Mouse (Mus musculus) frontal cortex, adult (tissue): ENCODE measurements at regions not wholly inside any gene's neighbourhood (a gene's known extent, or its start where the extent isn't known, plus 50 kb on each side); places are given as distances from the start of the nearest gene placed in this dataset.

ENCODE experiments used
- ATAC-seq: cut with Nextera tagmentation; 2 replicates; pipeline ENCODE4 v1.9.2; 2017; ENCODE audit warnings: mild to moderate bottlenecking, moderate library complexity, mixed read lengths; ENCODE audit not compliant: low TSS enrichment

GRCm38 (mm10) chr4:26637859-26638258 lies 291.2 kb upstream of the Manea start:
- ATAC-seq = no peak

GRCm38 (mm10) chr4:26630553-26631206 lies 284.0 kb upstream of the Manea start:
- ATAC-seq = no peak

- ATAC-seq = no peak
These were observed 283.0 kb upstream of the Manea start for GRCm38 (mm10) chr4:26629710-26630109.

- ATAC-seq = no peak
These were observed 281.1 kb upstream of the Manea start for GRCm38 (mm10) chr4:26627744-26628143.

GRCm38 (mm10) chr4:26589081-26589869 lies 242.6 kb upstream of the Manea start:
- no peak; the same call in 1 of the 2 replicates for ATAC-seq

GRCm38 (mm10) chr4:26555690-26556089 lies 209.0 kb upstream of the Manea start:
- no peak for ATAC-seq

GRCm38 (mm10) chr4:26543833-26544232 lies 197.1 kb upstream of the Manea start:
- peak; percentile 78 for ATAC-seq

GRCm38 (mm10) chr4:26542511-26542910 lies 195.8 kb upstream of the Manea start:
- no peak for ATAC-seq

GRCm38 (mm10) chr4:26508004-26508403 lies 161.3 kb upstream of the Manea start:
- ATAC-seq = no peak

- ATAC-seq = no peak
These were observed 147.6 kb upstream of the Manea start for GRCm38 (mm10) chr4:26494262-26494661.

- no peak for ATAC-seq
These were observed 128.2 kb upstream of the Manea start for GRCm38 (mm10) chr4:26474913-26475312.

- ATAC-seq = no peak
These were observed 94.8 kb upstream of the Manea start for GRCm38 (mm10) chr4:26441533-26441932.

GRCm38 (mm10) chr4:26422084-26422483 lies 75.4 kb upstream of the Manea start:
- no peak for ATAC-seq

- no peak for ATAC-seq
These were observed 57.6 kb upstream of the Manea start for GRCm38 (mm10) chr4:26404266-26404665.

GRCm38 (mm10) chr4:26402213-26402612 lies 55.5 kb upstream of the Manea start:
- no peak for ATAC-seq
